Mouse (Mus musculus): Measurements from ENCODE around the gene Naglu.

DNA sequence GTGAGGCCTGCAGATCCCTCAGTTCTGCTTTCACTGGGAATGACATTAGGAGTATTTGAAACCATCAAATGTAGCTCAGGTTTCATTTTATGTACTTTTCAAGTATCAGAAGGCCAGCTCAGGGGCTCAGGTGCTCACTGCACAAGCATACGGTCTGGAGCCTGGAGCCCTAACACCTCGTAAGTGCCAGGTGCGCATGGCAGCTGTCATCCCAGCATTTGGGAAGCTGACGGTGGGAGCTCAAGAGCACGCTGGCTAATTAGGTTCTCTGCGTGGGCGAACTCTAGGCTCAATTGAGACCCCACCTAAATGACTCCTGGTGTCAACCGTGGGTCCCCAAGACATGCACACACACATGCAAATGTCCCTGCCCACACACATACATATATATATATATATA, 40.5 kb upstream of the Naglu start:
- TF ChIP-seq CTCF (IDR thresholded peaks at IDR 0.05; ENCODE audit: borderline replicate concordance, insufficient read depth, low read length) (no peak), POLR2A (IDR thresholded peaks at IDR 0.05; ENCODE audit: low read depth, low read length) (no peak)

Data from embryonic fibroblast, embryonic 13.5 days (primary cell).